Mouse (Mus musculus) heart, embryonic 16.5 days (tissue): ENCODE data around the gene Pex5l. TPM values are rescaled to one million over a fixed set of nuclear protein-coding genes. Genes with fewer than 3 reads are reported as not detected.

Experiments used
- ATAC-seq: fragments of 200-750 bp; cut with Nextera tagmentation; replicated peaks from 2 replicates; pipeline ENCODE4 v1.8.0; 2017; ENCODE audit warnings: moderate number of reproducible peaks; ENCODE audit not compliant: insufficient read depth, low FRiP score; ENCODE audit errors: extremely low read depth
- H3K27ac ChIP-seq: fragments of 300-500 bp; sonication (generic); 2 replicates; pipeline ENCODE4 v1.5.1; 2014; ENCODE audit warnings: mild to moderate bottlenecking, low read length, control low read depth, moderate library complexity
- H3K27me3 ChIP-seq: fragments of 300-500 bp; sonication (generic); 2 replicates; pipeline ENCODE4 v1.6.1; 2014; ENCODE audit warnings: low read length, mixed read lengths; ENCODE audit not compliant: control insufficient read depth, insufficient read depth
- H3K36me3 ChIP-seq: fragments of 300-500 bp; sonication (generic); 2 replicates; pipeline ENCODE4 v1.6.1; 2014; ENCODE audit not compliant: control insufficient read depth, insufficient read depth
- H3K4me1 ChIP-seq: fragments of 300-500 bp; sonication (generic); 2 replicates; pipeline ENCODE4 v1.6.1; 2014; ENCODE audit warnings: low read length, mixed read lengths; ENCODE audit not compliant: control insufficient read depth, insufficient read depth
- H3K4me2 ChIP-seq: fragments of 300-500 bp; sonication (generic); 2 replicates; pipeline ENCODE4 v1.6.1; 2014; ENCODE audit warnings: low read depth, mild to moderate bottlenecking, control low read depth, low read length
- H3K4me3 ChIP-seq: fragments of 300-500 bp; sonication (generic); 2 replicates; pipeline ENCODE4 v1.5.1; 2014; ENCODE audit warnings: mild to moderate bottlenecking, control low read depth, low read length
- H3K9ac ChIP-seq: fragments of 300-500 bp; sonication (generic); 2 replicates; pipeline ENCODE4 v1.6.1; 2014; ENCODE audit warnings: low read length, control low read depth
- H3K9me3 ChIP-seq: fragments of 300-500 bp; sonication (generic); replicated peaks from 2 replicates; pipeline ENCODE4 v1.6.1; 2016; ENCODE audit warnings: low read length; ENCODE audit not compliant: control insufficient read depth
- WGBS: fragments of 180-500 bp; shearing (Covaris S2); extraction: QIAGEN DNeasy Blood & Tissue Kit; methylation state at CpG from one replicate; pipeline ENCODE4 v1.1.7; 2014; 5-methylcytosine and 5-hydroxymethylcytosine counted together
- polyA plus RNA-seq: library from polyadenylated mRNA; unstranded; fragments of >200 nt; fragmentation: Nextera tagmentation; extraction: Ambion mirVana; gene quantifications from 2 replicates; pipeline ENCODE4 v1.2.1, GENCODE M21; 2015

The Pex5l gene
- 0.12 and 0.20 TPM in 2 replicates for polyA plus RNA-seq

DNA sequence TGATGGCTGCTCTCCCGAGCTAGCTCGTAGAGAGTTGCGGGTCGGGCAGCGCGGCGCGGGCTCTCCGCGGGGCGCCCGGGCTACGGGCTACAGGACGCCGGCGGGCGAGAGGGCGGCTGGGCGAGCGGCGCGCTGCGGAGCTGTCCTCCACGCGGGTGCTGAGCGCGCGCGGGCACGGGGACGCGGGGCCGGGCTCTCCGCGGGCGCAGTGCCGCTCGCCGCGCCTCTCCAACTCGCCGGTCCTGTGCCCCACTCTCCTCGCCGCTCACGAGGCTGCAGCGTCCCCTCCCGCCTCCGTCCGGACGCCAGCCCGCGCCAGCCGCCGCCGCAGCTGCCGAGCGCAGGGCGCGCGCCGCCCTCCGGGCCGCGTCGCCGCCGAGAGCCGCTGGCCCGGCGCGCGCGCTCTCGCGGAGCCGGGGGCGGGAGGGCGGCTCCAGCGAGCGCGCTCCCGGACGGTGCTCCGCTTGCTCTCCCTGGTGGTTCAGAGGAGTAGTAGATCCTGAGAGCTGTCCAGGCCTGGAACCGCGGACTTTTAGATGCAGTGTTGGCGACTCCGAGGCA, at the start of gene Pex5l:
Pex5l (minus strand) TSS at position 347 of the 561 bp plus-strand sequence.
- Histone ChIP-seq H3K9me3 (no peaks in the 10 kb centered on the region), H3K4me2 (peak within 1 kb of the TSS; percentile 93), H3K27ac (no peak within 1 kb of the TSS), H3K36me3 (no peaks in the 10 kb centered on the region), H3K4me1 (peaks cover 7% of the 10 kb centered on the region), H3K4me3 (peak within 1 kb of the TSS; percentile 59), H3K27me3 (peaks cover 22% of the 10 kb centered on the region), H3K9ac (peak within 1 kb of the TSS; percentile 29)
- ATAC-seq = peak; percentile 93
- WGBS = under 1% methylated on average over 83 of the region's 88 CpGs

DNA sequence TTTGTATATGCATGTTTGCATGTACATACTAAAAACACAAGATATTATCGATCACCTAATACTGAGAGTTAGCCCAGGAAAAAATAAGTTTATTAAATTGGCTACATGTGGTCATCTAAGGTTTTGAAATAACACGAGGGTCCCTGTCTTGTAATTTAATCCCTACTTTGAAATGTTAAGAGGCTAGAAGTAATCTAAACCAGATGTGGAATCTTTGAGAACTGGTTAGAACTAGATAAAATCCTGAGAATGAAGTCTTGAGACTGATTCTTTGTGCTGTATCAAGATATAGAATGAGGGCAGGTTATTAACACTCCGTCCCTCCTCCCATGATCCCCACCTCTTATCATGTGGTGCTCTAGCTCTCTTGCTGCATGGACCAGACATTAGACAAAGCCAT, 22.1 kb upstream of the Pex5l start:
- H3K27me3 ChIP-seq = no peaks in the 10 kb centered on the region
- no peak overlapping the region for H3K27ac ChIP-seq
- 67% methylated on average over 3 of the region's 3 CpGs for WGBS
- no peaks in the 10 kb centered on the region for H3K36me3 ChIP-seq
- H3K4me2 ChIP-seq = no peak overlapping the region
- H3K4me1 ChIP-seq = no peaks in the 10 kb centered on the region
- H3K4me3 ChIP-seq = no peak overlapping the region
- no peaks in the 10 kb centered on the region for H3K9me3 ChIP-seq
- ATAC-seq = no peak
- H3K9ac ChIP-seq = no peak overlapping the region

DNA sequence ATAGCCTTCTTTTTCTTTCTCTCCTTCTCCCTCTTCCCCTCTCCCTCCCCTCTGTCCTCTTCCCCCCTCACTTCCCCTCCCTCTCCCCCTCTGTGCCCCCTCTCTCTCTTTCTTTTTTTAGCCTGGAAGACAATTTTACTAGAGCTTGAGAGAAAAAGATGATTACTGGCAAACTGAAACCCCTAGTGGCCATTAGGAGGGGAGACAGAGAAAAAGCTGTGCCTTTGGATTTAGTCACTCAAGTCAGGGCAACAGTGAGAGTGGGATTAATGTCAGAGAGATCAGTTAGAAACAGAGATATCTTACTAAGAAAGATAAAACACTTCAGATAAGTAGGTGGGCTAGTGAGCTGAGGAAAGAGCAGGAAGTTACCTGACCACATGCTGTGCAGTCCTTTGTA, 20.8 kb upstream of the Pex5l start:
- H3K4me3 ChIP-seq = no peak overlapping the region
- H3K9me3 ChIP-seq = no peaks in the 10 kb centered on the region
- no peak overlapping the region for H3K27ac ChIP-seq
- no peak overlapping the region for H3K9ac ChIP-seq
- H3K4me2 ChIP-seq = no peak overlapping the region
- no peaks in the 10 kb centered on the region for H3K27me3 ChIP-seq
- H3K4me1 ChIP-seq = no peaks in the 10 kb centered on the region
- no peaks in the 10 kb centered on the region for H3K36me3 ChIP-seq
- ATAC-seq = no peak

DNA sequence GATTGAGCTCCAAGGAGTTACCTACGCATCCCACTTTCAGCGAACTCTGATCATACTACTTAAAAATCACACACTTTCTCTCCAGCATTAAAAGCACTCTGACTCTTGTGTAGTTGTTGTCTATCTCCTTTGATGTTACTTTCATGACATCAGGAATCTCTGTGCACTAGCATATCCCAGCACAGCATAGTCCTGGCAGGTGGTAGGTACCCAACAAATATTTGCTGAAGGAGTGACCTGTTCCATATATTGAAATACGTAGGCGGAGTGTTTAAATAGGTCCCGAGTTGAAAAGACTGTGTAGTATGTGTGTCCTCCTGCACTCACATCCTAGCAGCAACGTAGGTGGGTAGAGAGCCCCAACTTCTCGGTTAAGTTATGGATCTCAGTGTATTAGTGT, 545 bp upstream of the Pex5l start:
- no peak for ATAC-seq
- H3K4me3 ChIP-seq = no peak overlapping the region

DNA sequence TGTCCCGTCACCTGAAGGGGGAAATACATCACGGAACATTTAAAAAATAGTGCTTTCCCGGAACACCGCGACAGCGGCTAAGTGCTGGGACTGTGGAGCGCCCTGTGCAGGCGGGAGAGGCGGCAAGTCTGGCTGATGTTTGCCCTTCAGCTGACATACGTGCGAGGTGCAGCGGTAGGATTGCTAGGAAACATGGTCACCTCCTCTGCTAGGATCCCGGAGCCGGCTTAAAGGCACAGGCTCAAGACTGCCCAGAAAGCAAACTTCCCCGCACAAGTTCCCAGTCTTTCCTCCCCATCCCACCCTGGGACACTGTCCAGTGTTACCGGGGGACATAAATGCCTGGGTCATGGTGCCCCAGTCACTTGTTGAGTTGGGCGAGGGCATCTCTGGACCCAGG, 649 bp downstream of the Pex5l start:
- 2% methylated on average over 17 of the region's 17 CpGs for WGBS
- Histone ChIP-seq H3K9me3 (no peaks in the 10 kb centered on the region), H3K4me1 (peaks cover 7% of the 10 kb centered on the region), H3K9ac (peak overlapping the region; percentile 29; the same call in 1 of the 2 replicates), H3K27me3 (peaks cover 22% of the 10 kb centered on the region), H3K4me2 (peak overlapping the region; percentile 93), H3K36me3 (no peaks in the 10 kb centered on the region), H3K4me3 (peak overlapping the region; percentile 59), H3K27ac (no peak overlapping the region)
- ATAC-seq = no peak

More for the DNA sequence above, 545 bp upstream of the Pex5l start:
- Histone ChIP-seq H3K27me3 (peaks cover 22% of the 10 kb centered on the region), H3K9me3 (no peaks in the 10 kb centered on the region), H3K9ac (no peak overlapping the region), H3K27ac (no peak overlapping the region), H3K36me3 (no peaks in the 10 kb centered on the region), H3K4me2 (no peak overlapping the region), H3K4me1 (peaks cover 7% of the 10 kb centered on the region)
- 68% methylated on average over 7 of the region's 7 CpGs for WGBS

DNA sequence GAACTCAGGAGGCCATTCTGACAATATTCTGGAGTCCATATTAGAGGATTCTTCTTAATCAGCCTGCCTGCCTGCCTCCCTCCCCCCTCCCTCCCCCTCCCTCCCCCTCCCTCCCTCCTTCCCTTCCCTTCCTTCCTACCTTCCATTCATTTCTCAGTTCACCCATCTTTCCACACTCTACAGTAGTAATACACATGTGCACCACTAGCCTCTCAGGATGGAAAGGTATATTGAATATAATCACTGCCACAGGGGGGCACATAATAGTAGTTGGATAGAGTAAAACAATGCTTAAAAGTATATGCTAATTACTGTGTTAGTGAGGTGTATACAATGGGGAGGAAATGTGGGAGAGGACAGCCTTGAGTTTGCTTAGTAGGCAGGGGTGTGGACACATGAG, 13.1 kb downstream of the Pex5l start:
- H3K9ac ChIP-seq = no peak overlapping the region
- H3K36me3 ChIP-seq = no peaks in the 10 kb centered on the region
- H3K4me2 ChIP-seq = no peak overlapping the region
- no peaks in the 10 kb centered on the region for H3K4me1 ChIP-seq
- no peak overlapping the region for H3K27ac ChIP-seq
- H3K4me3 ChIP-seq = no peak overlapping the region
- no peak for ATAC-seq
- H3K27me3 ChIP-seq = no peaks in the 10 kb centered on the region
- H3K9me3 ChIP-seq = no peaks in the 10 kb centered on the region

DNA sequence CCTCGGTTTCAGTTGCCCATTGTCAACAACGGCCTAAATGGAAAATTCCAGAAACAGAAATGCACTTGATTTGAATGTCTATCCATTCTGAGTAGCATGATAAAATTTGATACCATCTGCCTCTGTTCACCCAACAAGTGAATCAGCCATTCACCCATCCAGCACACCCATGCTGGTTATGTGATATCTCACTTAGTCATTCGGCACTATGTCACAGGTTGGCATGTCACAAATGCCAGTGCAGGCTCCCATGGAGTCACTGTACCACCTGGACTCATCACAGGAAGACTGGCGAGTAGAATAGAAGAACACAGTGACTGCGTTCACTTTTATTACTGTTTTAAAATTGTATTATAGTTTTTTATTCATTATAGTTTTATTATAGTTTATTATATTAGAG, 18.3 kb downstream of the Pex5l start:
- no peak for ATAC-seq

DNA sequence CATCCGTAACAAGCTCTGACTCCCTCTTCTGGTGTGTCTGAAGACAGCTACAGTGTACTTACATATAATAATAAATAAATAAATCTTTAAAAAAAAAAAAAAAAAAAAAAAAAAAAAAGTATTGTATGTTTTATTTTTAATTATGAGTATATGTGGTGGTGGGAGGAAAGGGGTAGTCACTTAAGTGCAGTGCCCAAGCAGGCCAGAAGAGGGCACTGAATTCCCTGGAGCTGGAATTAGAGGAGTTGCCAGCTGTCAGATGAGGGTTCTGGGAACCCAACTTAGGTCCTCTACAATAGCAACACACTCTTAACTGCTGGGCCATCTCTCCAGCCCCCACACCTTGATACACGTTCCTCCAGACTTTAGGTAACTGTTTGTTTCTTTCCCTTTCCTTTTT, 37.3 kb downstream of the Pex5l start:
- Histone ChIP-seq H3K4me3 (no peak overlapping the region), H3K36me3 (no peaks in the 10 kb centered on the region), H3K4me1 (no peaks in the 10 kb centered on the region), H3K9ac (no peak overlapping the region), H3K9me3 (no peaks in the 10 kb centered on the region), H3K27me3 (no peaks in the 10 kb centered on the region), H3K4me2 (no peak overlapping the region), H3K27ac (no peak overlapping the region)
- WGBS = 61% methylated on average over 1 of the region's 2 CpGs
- no peak for ATAC-seq

More for the DNA sequence above, 18.3 kb downstream of the Pex5l start:
- H3K27me3 ChIP-seq = no peaks in the 10 kb centered on the region
- H3K4me3 ChIP-seq = no peak overlapping the region
- no peak overlapping the region for H3K4me2 ChIP-seq
- no peak overlapping the region for H3K27ac ChIP-seq
- 73% methylated on average over 5 of the region's 5 CpGs for WGBS
- H3K36me3 ChIP-seq = no peaks in the 10 kb centered on the region
- H3K9me3 ChIP-seq = no peaks in the 10 kb centered on the region
- no peak overlapping the region for H3K9ac ChIP-seq
- no peaks in the 10 kb centered on the region for H3K4me1 ChIP-seq

DNA sequence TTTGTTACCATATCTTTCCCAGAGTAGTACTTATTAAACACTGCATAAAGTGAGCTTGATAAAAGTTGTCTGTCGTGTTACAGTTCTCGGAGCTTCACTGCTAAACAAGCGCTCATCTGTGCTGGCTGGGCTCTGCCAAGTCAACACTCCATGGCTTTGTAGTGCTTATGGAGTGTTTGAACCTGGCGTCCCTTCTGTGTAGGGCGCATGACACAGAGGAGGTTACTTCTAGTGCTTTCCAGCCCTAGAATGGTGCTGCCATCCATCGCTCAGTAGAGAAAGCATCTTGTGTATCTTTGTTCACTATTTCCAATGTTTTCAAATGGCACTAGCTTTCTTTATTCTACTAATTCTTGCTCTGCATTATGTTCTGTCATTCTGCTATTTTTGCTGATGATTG, 39.5 kb downstream of the Pex5l start:
- no peak for ATAC-seq
- WGBS = 83% methylated on average over 6 of the region's 6 CpGs
- no peaks in the 10 kb centered on the region for H3K4me1 ChIP-seq
- H3K36me3 ChIP-seq = no peaks in the 10 kb centered on the region
- H3K4me3 ChIP-seq = no peak overlapping the region
- H3K27ac ChIP-seq = no peak overlapping the region
- no peak overlapping the region for H3K9ac ChIP-seq
- no peak overlapping the region for H3K4me2 ChIP-seq
- no peaks in the 10 kb centered on the region for H3K27me3 ChIP-seq
- H3K9me3 ChIP-seq = no peaks in the 10 kb centered on the region
